Mouse (Mus musculus) forebrain, embryonic 14.5 days (tissue): ENCODE measurements around the gene Intu. TPM values are rescaled to one million over a fixed set of nuclear protein-coding genes. Genes with fewer than 3 reads are reported as not detected.

Experiments used
- ATAC-seq: fragments of 200-750 bp; cut with Nextera tagmentation; 2 replicates; pipeline ENCODE4 v1.8.0; 2017; ENCODE audit warnings: mild to moderate bottlenecking, moderate library complexity
- DNase-seq: peaks from one replicate; pipeline ENCODE4 v3.0.0-alpha.2; 2015; ENCODE audit warnings: low spot score
- H3K27ac ChIP-seq: fragments of 300-500 bp; sonication (generic); 2 replicates; pipeline ENCODE4 v1.5.1; 2014; ENCODE audit warnings: low read depth, mild to moderate bottlenecking, control low read depth, low read length, moderate library complexity
- H3K27me3 ChIP-seq: fragments of 300-500 bp; sonication (generic); replicated peaks from 2 replicates; pipeline ENCODE4 v1.6.1; 2014; ENCODE audit warnings: low read length, control low read depth, mixed read lengths; ENCODE audit not compliant: control insufficient read depth, insufficient read depth
- H3K36me3 ChIP-seq: fragments of 300-500 bp; sonication (generic); 2 replicates; pipeline ENCODE4 v1.6.1; 2014; ENCODE audit warnings: low read length, control low read depth; ENCODE audit not compliant: control insufficient read depth, insufficient read depth
- H3K4me1 ChIP-seq: fragments of 300-500 bp; sonication (generic); 2 replicates; pipeline ENCODE4 v1.6.1; 2014; ENCODE audit warnings: antibody characterized with exemption, low read length, control low read depth; ENCODE audit not compliant: control insufficient read depth, insufficient read depth
- H3K4me2 ChIP-seq: fragments of 300-500 bp; sonication (generic); 2 replicates; pipeline ENCODE4 v1.6.1; 2014; ENCODE audit warnings: mild to moderate bottlenecking, control low read depth, low read length
- H3K4me3 ChIP-seq: fragments of 300-500 bp; sonication (generic); 2 replicates; pipeline ENCODE4 v1.5.1; 2014; ENCODE audit warnings: low read depth, low read length, control low read depth
- H3K9ac ChIP-seq: fragments of 300-500 bp; sonication (generic); 2 replicates; pipeline ENCODE4 v1.6.1; 2014; ENCODE audit warnings: mild to moderate bottlenecking, low read length, control low read depth, moderate library complexity
- H3K9me3 ChIP-seq: fragments of 300-500 bp; sonication (generic); replicated peaks from 2 replicates; pipeline ENCODE4 v1.6.1; 2016; ENCODE audit warnings: low read length, control low read depth, mixed read lengths; ENCODE audit not compliant: control insufficient read depth
- WGBS: fragments of 180-500 bp; shearing (Covaris S2); extraction: QIAGEN DNeasy Blood & Tissue Kit; methylation state at CpG from one replicate; pipeline ENCODE4 v1.1.7; 2014; 5-methylcytosine and 5-hydroxymethylcytosine counted together
- polyA plus RNA-seq: library from polyadenylated mRNA; unstranded; fragments of >200 nt; fragmentation: Nextera tagmentation; extraction: Ambion mirVana; gene quantifications from 2 replicates; pipeline ENCODE4 v1.2.1, GENCODE M21; 2014

The Intu gene
- polyA plus RNA-seq, 1 experiment from 2014 or later: 4.6 TPM

- Histone ChIP-seq H3K27me3 (no peaks in the 10 kb centered on the region), H3K27ac (no peak overlapping the region), H3K9me3 (no peaks in the 10 kb centered on the region), H3K9ac (no peak overlapping the region), H3K4me1 (no peaks in the 10 kb centered on the region), H3K4me3 (no peak overlapping the region), H3K36me3 (no peaks in the 10 kb centered on the region), H3K4me2 (no peak overlapping the region)
- DNase-seq (no peak), ATAC-seq (no peak)
- WGBS: 82% methylated on average over 6 of the region's 6 CpGs
Measured at GRCm38 (mm10) chr3:40508927-40509576, 22.0 kb upstream of the Intu start.

- no peaks in the 10 kb centered on the region for H3K27me3 ChIP-seq
- no peaks in the 10 kb centered on the region for H3K36me3 ChIP-seq
- no peak overlapping the region for H3K4me3 ChIP-seq
- no peak overlapping the region for H3K27ac ChIP-seq
- 80% methylated on average over 6 of the region's 6 CpGs for WGBS
- H3K9me3 ChIP-seq: no peaks in the 10 kb centered on the region
- ATAC-seq (no peak), DNase-seq (no peak)
- H3K4me1 ChIP-seq: no peaks in the 10 kb centered on the region
- no peak overlapping the region for H3K4me2 ChIP-seq
- no peak overlapping the region for H3K9ac ChIP-seq
Measured at GRCm38 (mm10) chr3:40510567-40510966, 20.5 kb upstream of the Intu start.

- H3K4me3 ChIP-seq: no peak overlapping the region
- WGBS: 84% methylated on average over 13 of the region's 13 CpGs
- H3K9me3 ChIP-seq: no peaks in the 10 kb centered on the region
- H3K9ac ChIP-seq: no peak overlapping the region
- H3K36me3 ChIP-seq: no peaks in the 10 kb centered on the region
- H3K27me3 ChIP-seq: no peaks in the 10 kb centered on the region
- DNase-seq: no peak
- ATAC-seq: no peak
- H3K4me2 ChIP-seq: no peak overlapping the region
- no peak overlapping the region for H3K27ac ChIP-seq
- no peaks in the 10 kb centered on the region for H3K4me1 ChIP-seq
Measured at GRCm38 (mm10) chr3:40512936-40513829, 17.9 kb upstream of the Intu start.

- DNase-seq (no peak), ATAC-seq (no peak)
- Histone ChIP-seq H3K27ac (no peak overlapping the region), H3K4me2 (no peak overlapping the region), H3K9ac (no peak overlapping the region), H3K4me3 (no peak overlapping the region), H3K4me1 (no peaks in the 10 kb centered on the region), H3K9me3 (no peaks in the 10 kb centered on the region), H3K36me3 (no peaks in the 10 kb centered on the region), H3K27me3 (no peaks in the 10 kb centered on the region)
- 82% methylated on average over 3 of the region's 3 CpGs for WGBS
Measured at GRCm38 (mm10) chr3:40518240-40518639, 12.8 kb upstream of the Intu start.

- Histone ChIP-seq H3K4me3 (no peak overlapping the region), H3K4me2 (no peak overlapping the region), H3K27ac (no peak overlapping the region), H3K9me3 (no peaks in the 10 kb centered on the region), H3K4me1 (no peaks in the 10 kb centered on the region), H3K9ac (no peak overlapping the region), H3K27me3 (no peaks in the 10 kb centered on the region), H3K36me3 (no peaks in the 10 kb centered on the region)
- no peak for ATAC-seq
- 85% methylated on average over 3 of the region's 3 CpGs for WGBS
- DNase-seq: no peak
Measured at GRCm38 (mm10) chr3:40519555-40519954, 11.5 kb upstream of the Intu start.

GRCm38 (mm10) chr3:40520567-40520966 lies 10.5 kb upstream of the Intu start:
- ATAC-seq: no peak
- H3K9me3 ChIP-seq: no peaks in the 10 kb centered on the region
- no peak overlapping the region for H3K27ac ChIP-seq
- H3K9ac ChIP-seq: no peak overlapping the region
- H3K4me1 ChIP-seq: no peaks in the 10 kb centered on the region
- no peaks in the 10 kb centered on the region for H3K36me3 ChIP-seq
- no peaks in the 10 kb centered on the region for H3K27me3 ChIP-seq
- DNase-seq: no peak
- 95% methylated on average over 3 of the region's 3 CpGs for WGBS
- no peak overlapping the region for H3K4me3 ChIP-seq
- H3K4me2 ChIP-seq: no peak overlapping the region

GRCm38 (mm10) chr3:40522446-40522845 lies 8.6 kb upstream of the Intu start:
- Histone ChIP-seq H3K9me3 (no peaks in the 10 kb centered on the region), H3K4me3 (no peak overlapping the region), H3K4me1 (no peaks in the 10 kb centered on the region), H3K27me3 (no peaks in the 10 kb centered on the region), H3K4me2 (no peak overlapping the region), H3K9ac (no peak overlapping the region), H3K27ac (no peak overlapping the region), H3K36me3 (no peaks in the 10 kb centered on the region)
- ATAC-seq (no peak), DNase-seq (no peak)
- WGBS: 50% methylated on average over 6 of the region's 6 CpGs

GRCm38 (mm10) chr3:40522846-40523245 lies 8.2 kb upstream of the Intu start:
- Histone ChIP-seq H3K4me3 (no peak overlapping the region), H3K9ac (no peak overlapping the region), H3K36me3 (no peaks in the 10 kb centered on the region), H3K9me3 (no peaks in the 10 kb centered on the region), H3K27ac (no peak overlapping the region), H3K4me2 (no peak overlapping the region; the same call in 1 of the 2 replicates), H3K27me3 (no peaks in the 10 kb centered on the region), H3K4me1 (0 out of 2 replicates have a peak, but pooled peaks cover 2% of the 10 kb centered on the region)
- 70% methylated on average over 14 of the region's 14 CpGs for WGBS
- no peak; the same call in 1 of the 2 replicates for ATAC-seq
- no peak for DNase-seq

- Histone ChIP-seq H3K4me2 (peak overlapping the region; percentile 23; the same call in 1 of the 2 replicates), H3K27me3 (no peaks in the 10 kb centered on the region), H3K4me1 (0 out of 2 replicates have a peak, but pooled peaks cover 4% of the 10 kb centered on the region), H3K9me3 (no peaks in the 10 kb centered on the region), H3K27ac (no peak overlapping the region), H3K4me3 (no peak overlapping the region), H3K36me3 (no peaks in the 10 kb centered on the region), H3K9ac (peak overlapping the region; percentile 4; the same call in 1 of the 2 replicates)
- ATAC-seq (no peak; the same call in 1 of the 2 replicates), DNase-seq (peak; percentile 83)
- 16% methylated on average over 7 of the region's 7 CpGs for WGBS
Measured at GRCm38 (mm10) chr3:40523371-40523783, 7.7 kb upstream of the Intu start.
